Mouse (Mus musculus) erythroblast, embryonic 14.5 days (primary cell): ENCODE measurements around the gene Gm44973. TPM values are rescaled to one million over a fixed set of nuclear protein-coding genes. Genes with fewer than 3 reads are reported as not detected.

Experiments used
- H3K27me3 ChIP-seq: 2 replicates; pipeline ENCODE4 v1.6.1; 2012; ENCODE audit warnings: inconsistent platforms; ENCODE audit not compliant: control insufficient read depth
- H3K36me3 ChIP-seq: 2 replicates; pipeline ENCODE4 v1.6.1; 2012; ENCODE audit warnings: mild to moderate bottlenecking, inconsistent platforms; ENCODE audit not compliant: control insufficient read depth
- H3K4me1 ChIP-seq: 2 replicates; pipeline ENCODE4 v1.6.1; 2012; ENCODE audit warnings: inconsistent platforms; ENCODE audit not compliant: control insufficient read depth
- H3K4me3 ChIP-seq: replicated peaks from 2 replicates; pipeline ENCODE3; 2012; ENCODE audit warnings: moderate library complexity, mild to moderate bottlenecking, inconsistent platforms
- H3K9me3 ChIP-seq: 2 replicates; pipeline ENCODE4 v1.6.1; 2012; ENCODE audit warnings: low read length, inconsistent platforms, mixed read lengths; ENCODE audit not compliant: control insufficient read depth
- GATA1 ChIP-seq: IDR thresholded peaks from 2 replicates; pipeline ENCODE4 v1.6.1; 2012; ENCODE audit warnings: low read length, inconsistent platforms, mixed read lengths
- TAL1 ChIP-seq: IDR thresholded peaks from 3 replicates; pipeline ENCODE4 v1.6.1; 2012; ENCODE audit warnings: low read length, inconsistent platforms, mixed read lengths
- polyA plus RNA-seq: library from polyadenylated mRNA; stranded (reverse); fragments of >175 nt; gene quantifications from 2 replicates; pipeline ENCODE4 v1.2.3, GENCODE M21; 2012

Gene Gm44973
- polyA plus RNA-seq = not detected in 2 replicates

- no peaks in the 10 kb centered on the region for H3K27me3 ChIP-seq
- peak within 1 kb of the TSS; percentile 91 for H3K4me3 ChIP-seq
- H3K4me1 ChIP-seq = peaks cover 62% of the 10 kb centered on the region
- TF ChIP-seq GATA1 = no peak
- TF ChIP-seq TAL1 = no peak
- peaks cover 12% of the 10 kb centered on the region for H3K9me3 ChIP-seq
- H3K36me3 ChIP-seq = peaks cover 46% of the 10 kb centered on the region
Measured at GRCm38 (mm10) chr7:5015118-5016001, at the start of gene Gm44973. Gm44973 (plus strand) TSS chr7:5015496.

- no peaks in the 10 kb centered on the region for H3K9me3 ChIP-seq
- no peaks in the 10 kb centered on the region for H3K36me3 ChIP-seq
- H3K4me3 ChIP-seq = no peak within 1 kb of the TSS
- H3K27me3 ChIP-seq = peaks cover 3% of the 10 kb centered on the region
- no peaks in the 10 kb centered on the region for H3K4me1 ChIP-seq
- TF ChIP-seq GATA1 = no peak
- no peak for TF ChIP-seq TAL1
Measured at GRCm38 (mm10) chr7:4971068-4971467, 44.2 kb upstream of the Gm44973 start, which contains the start of gene Sbk3. Sbk3 (minus strand) TSS chr7:4971168.

DNA sequence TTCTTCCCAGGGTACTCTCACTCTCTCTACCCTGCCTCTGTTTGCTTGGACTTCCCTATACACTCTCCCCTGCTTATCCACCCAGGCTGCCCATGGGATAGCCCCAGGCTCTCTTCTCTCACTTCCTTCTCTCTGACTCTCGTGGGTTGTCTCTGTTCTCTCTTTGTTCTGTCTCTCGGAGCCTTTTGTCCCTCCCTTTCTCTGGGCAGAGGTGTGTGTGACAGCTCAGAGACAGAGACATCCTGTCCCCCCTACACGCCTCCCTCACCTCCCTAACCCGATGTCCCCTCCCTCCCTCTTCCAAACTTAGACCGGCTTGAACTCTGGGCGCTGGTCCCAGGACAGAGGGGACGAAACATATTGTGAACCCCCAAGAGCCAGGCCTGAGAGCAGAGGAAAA is 43.6 kb upstream of the Gm44973 start:
- H3K36me3 ChIP-seq = no peaks in the 10 kb centered on the region
- no peak for TF ChIP-seq GATA1
- no peak for TF ChIP-seq TAL1
- peaks cover under 1% of the 10 kb centered on the region; the same call in 1 of the 2 replicates for H3K9me3 ChIP-seq
- no peak overlapping the region for H3K4me3 ChIP-seq
- no peaks in the 10 kb centered on the region for H3K4me1 ChIP-seq
- peaks cover 3% of the 10 kb centered on the region for H3K27me3 ChIP-seq

DNA sequence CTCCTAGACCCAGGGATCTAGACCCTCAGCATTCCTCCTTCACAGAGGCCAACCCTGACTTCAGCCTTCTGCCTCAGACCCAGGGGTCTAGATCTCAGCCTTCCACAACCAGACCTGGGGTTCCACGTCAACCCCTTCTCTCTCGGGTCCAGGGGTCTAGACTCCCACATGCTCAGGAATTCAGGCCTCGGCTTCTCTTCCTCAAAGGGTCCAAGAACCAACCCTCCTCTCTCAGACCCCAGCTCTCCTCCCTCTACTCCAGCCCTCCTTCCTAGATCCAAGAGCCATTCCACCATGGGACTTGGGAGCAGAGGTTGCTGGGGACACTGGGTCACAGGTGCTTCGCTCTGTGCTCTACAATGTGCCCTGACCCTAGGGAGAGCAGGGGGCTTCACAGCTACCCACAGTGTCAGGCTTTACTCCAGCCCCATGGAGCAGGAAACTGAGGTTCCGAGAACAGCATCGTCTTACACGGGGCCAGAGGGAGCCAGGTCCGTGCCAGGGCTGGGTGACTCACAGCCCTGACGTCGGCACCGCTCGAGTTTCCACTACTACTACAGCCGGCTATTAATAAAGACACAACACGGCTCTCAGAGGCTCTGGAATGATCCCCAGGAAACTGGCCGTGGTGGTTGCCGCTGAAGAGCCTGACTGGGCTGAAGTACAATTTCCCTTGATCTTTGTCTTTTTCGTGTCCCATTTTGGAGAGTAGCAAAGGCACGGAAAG is 42.8 kb upstream of the Gm44973 start:
- Histone ChIP-seq H3K4me3 (no peak overlapping the region), H3K27me3 (peaks cover 3% of the 10 kb centered on the region), H3K9me3 (peaks cover 3% of the 10 kb centered on the region; the same call in 1 of the 2 replicates), H3K36me3 (no peaks in the 10 kb centered on the region), H3K4me1 (no peaks in the 10 kb centered on the region)
- TF ChIP-seq TAL1 (no peak), GATA1 (no peak)

GRCm38 (mm10) chr7:4975455-4975854 is 39.8 kb upstream of the Gm44973 start:
- Histone ChIP-seq H3K4me3 (no peak overlapping the region), H3K4me1 (no peaks in the 10 kb centered on the region), H3K9me3 (peaks cover 3% of the 10 kb centered on the region; the same call in 1 of the 2 replicates), H3K27me3 (peaks cover 3% of the 10 kb centered on the region), H3K36me3 (no peaks in the 10 kb centered on the region)
- TF ChIP-seq TAL1 = no peak
- no peak for TF ChIP-seq GATA1

- no peak overlapping the region for H3K4me3 ChIP-seq
- H3K27me3 ChIP-seq = peaks cover 3% of the 10 kb centered on the region
- TF ChIP-seq TAL1 = no peak
- TF ChIP-seq GATA1 = no peak
- no peaks in the 10 kb centered on the region for H3K4me1 ChIP-seq
- peaks cover 3% of the 10 kb centered on the region; the same call in 1 of the 2 replicates for H3K9me3 ChIP-seq
- no peaks in the 10 kb centered on the region for H3K36me3 ChIP-seq
Measured at GRCm38 (mm10) chr7:4976832-4977231, 38.5 kb upstream of the Gm44973 start.

- TF ChIP-seq TAL1 (no peak), GATA1 (no peak)
- H3K27me3 ChIP-seq = peaks cover 9% of the 10 kb centered on the region
Measured at GRCm38 (mm10) chr7:4988250-4988649, 27.0 kb upstream of the Gm44973 start.

GRCm38 (mm10) chr7:4993347-4993998 is 21.8 kb upstream of the Gm44973 start:
- H3K4me3 ChIP-seq = no peak overlapping the region
- TF ChIP-seq GATA1 (no peak), TAL1 (no peak)
- peaks cover 46% of the 10 kb centered on the region for H3K27me3 ChIP-seq
- peaks cover 18% of the 10 kb centered on the region for H3K9me3 ChIP-seq
- no peaks in the 10 kb centered on the region for H3K4me1 ChIP-seq
- peaks cover 5% of the 10 kb centered on the region; the same call in 1 of the 2 replicates for H3K36me3 ChIP-seq

More at GRCm38 (mm10) chr7:4988250-4988649, 27.0 kb upstream of the Gm44973 start:
- Histone ChIP-seq H3K4me3 (no peak overlapping the region), H3K9me3 (peaks cover 4% of the 10 kb centered on the region), H3K36me3 (peaks cover under 1% of the 10 kb centered on the region; the same call in 1 of the 2 replicates), H3K4me1 (no peaks in the 10 kb centered on the region)
